Mouse (Mus musculus): ENCODE measurements around the gene Cpn2. TPM values are rescaled to one million over a fixed set of nuclear protein-coding genes. Genes with fewer than 3 reads are reported as not detected.

Gene Cpn2
- polyA plus RNA-seq, 1 experiment from 2014 or later = 0.28 TPM

DNA sequence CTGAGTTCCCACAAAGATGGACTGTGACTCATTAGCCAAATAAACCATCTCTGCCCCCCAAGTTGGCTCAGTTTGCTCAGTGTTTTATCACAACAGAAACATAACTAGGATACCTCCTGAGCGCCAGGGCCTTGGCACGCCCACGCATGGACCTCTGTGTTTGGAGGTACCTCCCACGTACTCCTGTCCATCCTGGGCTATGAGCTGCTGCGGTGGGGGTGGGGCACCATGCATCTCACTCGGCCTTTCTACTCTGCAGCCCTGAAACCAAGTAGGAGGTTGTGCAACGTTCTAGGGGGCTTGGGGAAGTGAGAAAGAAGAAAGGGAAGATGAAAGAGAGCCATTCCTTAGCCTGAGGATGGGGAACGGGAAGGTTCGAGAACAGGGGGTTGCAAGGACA lies 9.6 kb downstream of the Cpn2 start:
- Histone ChIP-seq H3K4me2 (ENCODE audit: low read depth, low read length) (no peak overlapping the region), H3K4me3 (ENCODE audit: low read length) (no peak overlapping the region), H3K27ac (ENCODE audit: low read length) (no peak overlapping the region), H3K9me3 (ENCODE audit: control insufficient read depth, low read length) (no peaks in the 10 kb centered on the region), H3K27me3 (replicated peaks; ENCODE audit: control insufficient read depth, insufficient read depth, low read length) (0 out of 2 replicates have a peak, but pooled peaks cover 3% of the 10 kb centered on the region), H3K9ac (ENCODE audit: low read depth, low read length) (no peak overlapping the region), H3K4me1 (ENCODE audit: control insufficient read depth, insufficient read depth, low read length) (0 out of 2 replicates have a peak, but pooled peaks cover 2% of the 10 kb centered on the region), H3K36me3 (ENCODE audit: control insufficient read depth, insufficient read depth, low read length) (no peaks in the 10 kb centered on the region)
- 70% methylated on average over 9 of the region's 9 CpGs for whole genome bisulfite sequencing
- no peak for ATAC-seq

DNA sequence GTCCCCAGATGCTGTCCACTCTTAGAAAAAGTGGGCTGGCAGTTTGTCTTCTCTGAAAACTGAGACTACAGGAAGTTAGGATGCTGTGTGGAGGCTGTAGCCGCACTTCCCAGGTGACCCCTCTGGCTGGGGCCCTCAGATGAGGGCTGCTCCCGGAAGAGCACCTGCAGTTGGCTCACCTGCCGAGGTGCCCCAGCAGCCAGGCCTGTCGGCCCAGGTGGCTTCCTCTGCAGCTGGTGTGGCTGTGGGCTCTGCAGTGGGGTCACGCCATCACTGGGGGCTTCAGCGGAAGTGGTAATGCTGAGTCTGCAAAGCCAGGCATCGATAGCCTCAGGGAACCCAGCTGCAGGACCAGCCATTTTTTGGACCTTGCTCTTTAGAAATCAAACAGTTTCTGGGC lies 12.2 kb downstream of the Cpn2 start:
- Histone ChIP-seq H3K27me3 (replicated peaks; ENCODE audit: control insufficient read depth, insufficient read depth, low read length) (0 out of 2 replicates have a peak, but pooled peaks cover 2% of the 10 kb centered on the region), H3K4me2 (ENCODE audit: low read depth, low read length) (no peak overlapping the region), H3K4me1 (ENCODE audit: control insufficient read depth, insufficient read depth, low read length) (peaks cover 7% of the 10 kb centered on the region), H3K9ac (ENCODE audit: low read depth, low read length) (no peak overlapping the region), H3K4me3 (ENCODE audit: low read length) (no peak overlapping the region), H3K9me3 (ENCODE audit: control insufficient read depth, low read length) (no peaks in the 10 kb centered on the region), H3K36me3 (ENCODE audit: control insufficient read depth, insufficient read depth, low read length) (no peaks in the 10 kb centered on the region), H3K27ac (ENCODE audit: low read length) (no peak overlapping the region)
- 64% methylated on average over 7 of the region's 7 CpGs for WGBS
- no peak for ATAC-seq

DNA sequence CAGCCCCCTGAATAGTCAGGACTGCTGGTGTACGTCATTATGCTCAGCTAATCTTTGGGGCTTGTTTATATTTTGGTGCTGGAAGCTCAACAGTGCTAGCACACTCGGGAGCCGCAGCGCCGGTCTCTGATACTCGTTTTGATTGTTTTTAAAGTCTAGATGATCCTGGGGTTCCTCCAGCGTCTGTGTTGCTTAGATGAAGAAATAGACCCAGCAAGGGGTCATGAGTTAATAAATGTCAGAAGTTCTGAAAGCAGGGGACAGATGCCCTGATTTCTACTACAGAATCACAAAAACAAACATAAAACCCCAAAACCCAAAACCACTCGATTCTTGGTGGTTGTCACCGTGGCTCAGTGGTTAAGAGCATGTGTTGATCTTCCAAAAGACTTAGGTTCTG lies 13.4 kb downstream of the Cpn2 start:
- Histone ChIP-seq H3K4me1 (ENCODE audit: control insufficient read depth, insufficient read depth, low read length) (peaks cover 7% of the 10 kb centered on the region), H3K9me3 (ENCODE audit: control insufficient read depth, low read length) (no peaks in the 10 kb centered on the region), H3K9ac (ENCODE audit: low read depth, low read length) (no peak overlapping the region), H3K27me3 (replicated peaks; ENCODE audit: control insufficient read depth, insufficient read depth, low read length) (no peaks in the 10 kb centered on the region), H3K4me3 (ENCODE audit: low read length) (no peak overlapping the region), H3K27ac (ENCODE audit: low read length) (no peak overlapping the region), H3K4me2 (ENCODE audit: low read depth, low read length) (no peak overlapping the region), H3K36me3 (ENCODE audit: control insufficient read depth, insufficient read depth, low read length) (no peaks in the 10 kb centered on the region)
- no peak for ATAC-seq
- 60% methylated on average over 9 of the region's 9 CpGs for WGBS

DNA sequence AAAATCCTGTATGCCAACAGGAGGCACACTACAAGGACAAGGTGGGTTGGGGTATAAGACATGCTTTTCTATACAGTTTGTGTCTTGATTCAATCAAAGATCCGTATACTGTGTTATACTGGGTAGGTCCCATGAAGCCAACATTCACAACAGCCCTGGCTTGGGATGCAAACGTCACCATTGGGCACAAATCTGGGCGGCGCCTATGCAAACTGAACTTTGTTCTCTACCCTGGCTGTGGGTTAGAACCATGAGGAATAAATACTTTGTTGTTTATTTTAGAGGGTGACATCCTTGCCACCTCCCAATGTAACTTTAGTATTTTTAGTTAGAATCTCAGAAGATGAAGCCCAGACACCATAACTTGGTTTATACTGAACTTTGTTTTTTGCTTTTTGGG lies 13.9 kb downstream of the Cpn2 start:
- peak; percentile 62 for ATAC-seq
- WGBS = 66% methylated on average over 4 of the region's 4 CpGs
- Histone ChIP-seq H3K4me3 (ENCODE audit: low read length) (no peak overlapping the region), H3K4me2 (ENCODE audit: low read depth, low read length) (no peak overlapping the region), H3K36me3 (ENCODE audit: control insufficient read depth, insufficient read depth, low read length) (no peaks in the 10 kb centered on the region), H3K27ac (ENCODE audit: low read length) (no peak overlapping the region), H3K9me3 (ENCODE audit: control insufficient read depth, low read length) (no peaks in the 10 kb centered on the region), H3K27me3 (replicated peaks; ENCODE audit: control insufficient read depth, insufficient read depth, low read length) (no peaks in the 10 kb centered on the region), H3K9ac (ENCODE audit: low read depth, low read length) (no peak overlapping the region), H3K4me1 (ENCODE audit: control insufficient read depth, insufficient read depth, low read length) (peaks cover 7% of the 10 kb centered on the region)

DNA sequence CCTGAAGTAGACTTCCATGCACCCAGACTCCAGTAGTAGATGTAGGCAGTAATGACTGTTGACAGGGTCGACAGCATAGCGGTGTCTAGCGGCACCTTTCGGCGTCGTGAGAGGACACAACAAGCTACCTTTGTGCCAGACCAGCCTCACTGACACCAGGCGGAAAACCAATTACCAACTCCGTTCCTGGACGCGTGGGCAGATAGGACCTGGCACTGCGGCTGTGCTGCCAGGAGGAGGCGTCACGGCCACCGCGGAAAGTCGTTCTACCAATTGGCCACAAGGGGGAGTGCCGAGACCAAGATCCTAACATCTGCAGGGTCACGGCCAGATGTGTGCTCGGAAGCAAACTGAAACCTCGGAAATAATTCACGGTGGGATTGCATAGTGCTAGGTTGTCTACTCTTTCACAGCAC lies 15.3 kb downstream of the Cpn2 start:
- peaks cover 7% of the 10 kb centered on the region for H3K4me1 ChIP-seq (ENCODE audit: control insufficient read depth, insufficient read depth, low read length)
- H3K4me3 ChIP-seq (ENCODE audit: low read length) = peak overlapping the region; percentile 30
- H3K4me2 ChIP-seq (ENCODE audit: low read depth, low read length) = peak overlapping the region; percentile 50
- H3K9ac ChIP-seq (ENCODE audit: low read depth, low read length) = peak overlapping the region; percentile 41
- no peaks in the 10 kb centered on the region for H3K27me3 ChIP-seq (replicated peaks; ENCODE audit: control insufficient read depth, insufficient read depth, low read length)
- ATAC-seq = peak; percentile 76
- no peak overlapping the region for H3K27ac ChIP-seq (ENCODE audit: low read length)
- WGBS = 2% methylated on average over 21 of the region's 21 CpGs
- H3K36me3 ChIP-seq (ENCODE audit: control insufficient read depth, insufficient read depth, low read length) = no peaks in the 10 kb centered on the region
- H3K9me3 ChIP-seq (ENCODE audit: control insufficient read depth, low read length) = no peaks in the 10 kb centered on the region

DNA sequence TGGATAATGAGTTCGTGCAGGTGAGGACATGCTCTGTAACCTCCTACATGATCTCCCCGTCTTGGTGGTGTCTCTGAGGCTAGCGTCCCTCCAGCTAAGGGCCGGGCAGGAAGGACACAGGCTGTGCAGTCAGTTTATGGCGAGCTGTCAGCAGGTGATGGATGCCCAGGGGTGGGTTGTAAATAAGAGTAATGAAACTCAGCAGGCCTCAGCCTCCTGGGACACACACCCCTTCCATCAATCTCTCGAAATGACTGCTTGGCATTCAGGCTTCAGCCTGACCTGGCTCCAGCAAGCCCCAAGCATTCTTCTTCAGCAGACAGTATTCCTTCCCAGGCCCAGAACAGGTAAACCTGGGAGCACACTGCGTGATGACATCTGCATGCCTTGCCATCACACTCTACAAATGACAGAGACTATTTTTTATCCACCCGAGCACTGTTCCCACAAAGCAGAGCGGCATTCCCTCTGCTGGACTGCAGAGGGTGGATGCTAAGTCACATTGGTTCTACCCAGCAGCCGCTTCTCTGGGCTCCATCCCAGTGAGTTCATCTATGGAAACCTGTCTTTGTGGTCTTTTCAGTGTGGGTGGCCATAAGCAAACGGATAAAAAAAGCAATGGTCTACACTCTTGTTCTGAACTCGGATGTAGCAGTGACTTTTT lies 23.1 kb downstream of the Cpn2 start:
- ATAC-seq = no peak
- 38% methylated on average over 12 of the region's 12 CpGs for WGBS

DNA sequence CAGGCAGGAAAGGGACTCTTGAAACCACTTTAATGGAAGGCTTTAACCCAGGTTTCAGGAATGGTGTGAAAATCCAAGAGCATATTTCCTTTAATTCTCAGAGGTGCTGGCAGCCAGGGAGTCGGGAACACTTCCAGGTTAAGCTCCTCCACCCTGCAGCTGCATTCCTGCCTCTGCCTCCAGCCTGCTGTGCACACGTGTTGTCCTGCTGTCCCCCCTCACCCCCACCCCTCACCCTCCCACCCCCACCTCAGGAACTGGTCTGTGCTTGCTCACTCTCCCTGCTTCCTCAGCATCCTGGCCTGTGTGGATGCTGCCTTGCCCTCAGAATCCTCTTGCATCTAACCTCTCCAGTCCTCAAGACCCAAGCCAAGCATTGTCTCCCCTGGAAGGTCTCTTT lies 25.7 kb downstream of the Cpn2 start:
- H3K9ac ChIP-seq (ENCODE audit: low read depth, low read length) = no peak overlapping the region
- H3K9me3 ChIP-seq (ENCODE audit: control insufficient read depth, low read length) = no peaks in the 10 kb centered on the region; the same call in 1 of the 2 replicates
- no peak overlapping the region for H3K4me3 ChIP-seq (ENCODE audit: low read length)
- no peak overlapping the region for H3K27ac ChIP-seq (ENCODE audit: low read length)
- H3K36me3 ChIP-seq (ENCODE audit: control insufficient read depth, insufficient read depth, low read length) = no peaks in the 10 kb centered on the region
- 34% methylated on average over 2 of the region's 2 CpGs for WGBS
- no peaks in the 10 kb centered on the region for H3K4me1 ChIP-seq (ENCODE audit: control insufficient read depth, insufficient read depth, low read length)
- H3K4me2 ChIP-seq (ENCODE audit: low read depth, low read length) = no peak overlapping the region
- no peaks in the 10 kb centered on the region for H3K27me3 ChIP-seq (replicated peaks; ENCODE audit: control insufficient read depth, insufficient read depth, low read length)
- no peak for ATAC-seq

More for the DNA sequence above, 23.1 kb downstream of the Cpn2 start:
- Histone ChIP-seq H3K36me3 (ENCODE audit: control insufficient read depth, insufficient read depth, low read length) (no peaks in the 10 kb centered on the region), H3K4me2 (ENCODE audit: low read depth, low read length) (no peak overlapping the region), H3K27me3 (replicated peaks; ENCODE audit: control insufficient read depth, insufficient read depth, low read length) (no peaks in the 10 kb centered on the region), H3K4me3 (ENCODE audit: low read length) (no peak overlapping the region), H3K4me1 (ENCODE audit: control insufficient read depth, insufficient read depth, low read length) (no peaks in the 10 kb centered on the region), H3K9me3 (ENCODE audit: control insufficient read depth, low read length) (no peaks in the 10 kb centered on the region; the same call in 1 of the 2 replicates), H3K27ac (ENCODE audit: low read length) (no peak overlapping the region), H3K9ac (ENCODE audit: low read depth, low read length) (no peak overlapping the region)

DNA sequence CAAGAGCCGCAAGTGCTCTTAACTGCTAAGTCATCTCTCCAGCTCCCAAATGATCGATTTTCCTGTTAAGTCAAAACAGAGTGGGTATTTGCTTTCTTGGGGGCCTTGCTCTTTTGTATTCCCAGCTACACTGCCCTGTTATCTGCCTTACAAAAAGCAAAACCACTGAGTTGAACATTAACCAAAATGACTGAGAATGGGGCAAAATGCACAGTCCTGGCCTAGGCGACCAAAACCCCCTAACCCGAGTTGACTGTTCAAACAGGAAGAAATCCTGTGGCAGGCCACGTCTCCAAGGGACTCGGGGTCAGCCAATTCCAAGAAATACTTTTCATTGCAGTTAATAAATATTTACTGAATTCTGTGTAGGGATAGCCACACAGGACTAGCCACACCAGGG lies 28.5 kb downstream of the Cpn2 start:
- ATAC-seq = peak; percentile 26; the same call in 1 of the 2 replicates
- H3K27me3 ChIP-seq (replicated peaks; ENCODE audit: control insufficient read depth, insufficient read depth, low read length) = no peaks in the 10 kb centered on the region
- WGBS = 50% methylated on average over 6 of the region's 6 CpGs

DNA sequence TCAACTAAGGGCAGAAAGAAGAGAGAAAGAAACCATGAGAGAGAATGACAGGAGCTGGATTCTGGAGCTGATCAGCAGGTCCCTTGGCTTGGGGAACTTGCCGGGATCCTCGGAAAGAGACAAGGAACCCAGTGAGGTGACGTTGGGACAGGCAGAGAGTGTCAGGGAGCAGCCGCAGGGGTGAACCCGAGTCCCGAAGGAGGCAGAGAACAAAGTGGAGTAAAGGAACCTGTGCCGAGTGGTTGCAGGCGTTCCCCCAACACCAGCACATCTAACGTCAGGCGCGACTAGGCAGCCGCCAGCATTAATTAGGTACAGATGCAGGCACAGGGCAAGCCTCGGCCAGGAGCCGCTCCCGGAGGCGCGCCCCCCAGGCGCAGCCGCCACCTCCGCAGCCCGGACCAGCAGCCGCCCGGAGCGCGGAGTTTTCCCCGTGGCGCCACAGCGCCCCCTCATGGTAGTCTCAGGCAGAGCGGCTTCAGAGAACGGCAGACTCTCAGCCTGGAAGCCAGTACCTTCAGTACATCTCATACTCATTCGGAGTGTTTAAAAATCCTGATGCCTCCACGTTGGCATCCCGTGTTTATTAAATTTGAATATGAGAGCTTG lies 31.1 kb downstream of the Cpn2 start:
- H3K27ac ChIP-seq (ENCODE audit: low read length) = no peak overlapping the region
- WGBS = under 1% methylated on average over 33 of the region's 33 CpGs

More for the DNA sequence above, 28.5 kb downstream of the Cpn2 start:
- Histone ChIP-seq H3K4me2 (ENCODE audit: low read depth, low read length) (no peak overlapping the region), H3K9ac (ENCODE audit: low read depth, low read length) (no peak overlapping the region), H3K9me3 (ENCODE audit: control insufficient read depth, low read length) (no peaks in the 10 kb centered on the region), H3K4me3 (ENCODE audit: low read length) (no peak overlapping the region), H3K4me1 (ENCODE audit: control insufficient read depth, insufficient read depth, low read length) (peaks cover 10% of the 10 kb centered on the region), H3K27ac (ENCODE audit: low read length) (no peak overlapping the region), H3K36me3 (ENCODE audit: control insufficient read depth, insufficient read depth, low read length) (no peaks in the 10 kb centered on the region)

More for the DNA sequence above, 31.1 kb downstream of the Cpn2 start:
- ATAC-seq = peak; percentile 77
- H3K27me3 ChIP-seq (replicated peaks; ENCODE audit: control insufficient read depth, insufficient read depth, low read length) = no peaks in the 10 kb centered on the region
- H3K36me3 ChIP-seq (ENCODE audit: control insufficient read depth, insufficient read depth, low read length) = no peaks in the 10 kb centered on the region
- peak overlapping the region; percentile 58 for H3K9ac ChIP-seq (ENCODE audit: low read depth, low read length)
- peak overlapping the region; percentile 70 for H3K4me2 ChIP-seq (ENCODE audit: low read depth, low read length)
- peaks cover 10% of the 10 kb centered on the region for H3K4me1 ChIP-seq (ENCODE audit: control insufficient read depth, insufficient read depth, low read length)
- peak overlapping the region; percentile 51 for H3K4me3 ChIP-seq (ENCODE audit: low read length)
- no peaks in the 10 kb centered on the region for H3K9me3 ChIP-seq (ENCODE audit: control insufficient read depth, low read length)
